Mouse (Mus musculus) layer of hippocampus, postnatal 25 days (tissue): Measurements from ENCODE around the gene Trit1. TPM values are rescaled to one million over a fixed set of nuclear protein-coding genes. Genes with fewer than 3 reads are reported as not detected.

ENCODE experiments used
- DNase-seq, 2 experiments: peaks; one replicate each; pipeline ENCODE4 v3.0.0; 2022; ENCODE audit warnings: mixed read lengths in 2 of 2, low spot score in 1 of 2; ENCODE audit errors: extremely low spot score in 1 of 2
- total RNA-seq, 2 experiments: library from RNA; stranded (reverse); gene quantifications; 2 replicates each; pipeline ENCODE4 v1.2.3; 2021

Trit1 gene
- total RNA-seq, 2 experiments from 2014 or later, result 20.2 to 26.9 TPM

DNA sequence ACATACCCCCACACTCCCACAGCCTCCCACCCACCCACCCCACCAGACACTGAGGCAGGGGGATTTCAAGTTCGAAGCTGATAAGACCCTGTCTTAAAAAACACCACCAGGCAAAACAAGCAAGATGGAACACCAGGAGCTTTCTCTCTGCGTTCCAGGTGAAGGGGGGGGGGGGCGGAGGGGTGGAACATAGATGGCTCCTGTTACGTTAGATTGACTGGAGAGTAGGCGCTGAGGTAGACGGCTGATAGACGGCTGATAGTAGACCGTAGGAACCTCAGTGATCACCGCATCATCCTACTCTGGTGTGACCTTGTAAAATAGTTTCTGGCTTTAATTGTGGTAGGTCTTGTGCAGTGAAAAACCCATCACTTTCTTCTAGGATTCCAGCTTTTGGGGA, 77.5 kb downstream of the Trit1 start:
- no peak for DNase-seq

Other genes with a start within 250 kb of the Trit1 start
- gene Ppt1, start 180.4 kb upstream of the Trit1 start, total RNA-seq, result 10 to 100 TPM; 80.2 to 83.5 TPM
- gene Cap1, start 130.5 kb upstream of the Trit1 start, total RNA-seq, result 100 to 1,000 TPM; 299 to 313 TPM
- 10 to 100 TPM; 37.9 to 54.8 TPM for gene Mfsd2a, start 55.4 kb upstream of the Trit1 start, total RNA-seq
- gene Mycl, start 20.9 kb upstream of the Trit1 start, total RNA-seq, result 10 to 100 TPM; 33.9 to 37.8 TPM
- under 1 TPM; 0.22 to 0.45 TPM for gene Bmp8b, start 88.6 kb downstream of the Trit1 start, total RNA-seq
- gene Oxct2b, start 99.7 kb downstream of the Trit1 start, total RNA-seq, result not detected
- gene Ppie, start 123.4 kb downstream of the Trit1 start, total RNA-seq, result 10 to 100 TPM; 20.3 to 21.8 TPM
- 100 to 1,000 TPM; 486 to 540 TPM for gene Hpcal4, start 166.6 kb downstream of the Trit1 start, total RNA-seq
- gene Nt5c1a, start 184.9 kb downstream of the Trit1 start, total RNA-seq, result 10 to 100 TPM; 15.7 to 16.3 TPM
- 1 to 10 TPM; 3.9 to 4.8 TPM for gene Heyl, start 217.0 kb downstream of the Trit1 start, total RNA-seq
- gene Pabpc4, start 245.8 kb downstream of the Trit1 start, total RNA-seq, result 10 to 100 TPM; 46.3 to 46.5 TPM